Mouse (Mus musculus): Measurements from ENCODE around the gene Ppil3. TPM values are rescaled to one million over a fixed set of nuclear protein-coding genes. Genes with fewer than 3 reads are reported as not detected.
A peak's percentile ranks its signal among the peaks of the same experiment; 100 is the strongest.

The Ppil3 gene
- polyA plus RNA-seq, 1 experiment = 59.9 TPM

GRCm38 (mm10) chr1:58395341-58395740 lies 49.9 kb downstream of the Ppil3 start:
- Histone ChIP-seq H3K36me3 (ENCODE audit: control insufficient read depth, insufficient read depth, low read length, poor library complexity, severe bottlenecking) (peaks cover 57% of the 10 kb centered on the region), H3K9me3 (replicated peaks; ENCODE audit: control insufficient read depth, insufficient read depth, low read length, poor library complexity, severe bottlenecking) (no peaks in the 10 kb centered on the region), H3K9ac (ENCODE audit: low read depth, poor library complexity, severe bottlenecking) (no peak overlapping the region), H3K4me3 (ENCODE audit: low read depth, low read length) (no peak overlapping the region), H3K27me3 (ENCODE audit: control insufficient read depth, insufficient read depth, low read length, poor library complexity, severe bottlenecking) (no peaks in the 10 kb centered on the region), H3K4me1 (ENCODE audit: control insufficient read depth, insufficient read depth, low read length) (no peaks in the 10 kb centered on the region), H3K27ac (ENCODE audit: insufficient read depth, low read length) (no peak overlapping the region)
- TF ChIP-seq CTCF (IDR thresholded peaks at IDR 0.05; ENCODE audit: low read depth, low read length) = no peak
- TF ChIP-seq POLR2A (IDR thresholded peaks at IDR 0.05; ENCODE audit: insufficient read depth, low read length) = no peak
- no peak for TF ChIP-seq EP300 (IDR thresholded peaks at IDR 0.05; ENCODE audit: insufficient read depth, low read depth, low read length)

GRCm38 (mm10) chr1:58393284-58394195 lies 51.7 kb downstream of the Ppil3 start:
- Histone ChIP-seq H3K4me3 (ENCODE audit: low read depth, low read length) (peak overlapping the region; percentile 98), H3K9ac (ENCODE audit: low read depth, poor library complexity, severe bottlenecking) (peak overlapping the region; percentile 98), H3K27ac (ENCODE audit: insufficient read depth, low read length) (no peak overlapping the region), H3K36me3 (ENCODE audit: control insufficient read depth, insufficient read depth, low read length, poor library complexity, severe bottlenecking) (peaks cover 42% of the 10 kb centered on the region), H3K4me1 (ENCODE audit: control insufficient read depth, insufficient read depth, low read length) (no peaks in the 10 kb centered on the region), H3K9me3 (replicated peaks; ENCODE audit: control insufficient read depth, insufficient read depth, low read length, poor library complexity, severe bottlenecking) (no peaks in the 10 kb centered on the region), H3K27me3 (ENCODE audit: control insufficient read depth, insufficient read depth, low read length, poor library complexity, severe bottlenecking) (no peaks in the 10 kb centered on the region)
- no peak for TF ChIP-seq EP300 (IDR thresholded peaks at IDR 0.05; ENCODE audit: insufficient read depth, low read depth, low read length)
- no peak for TF ChIP-seq POLR2A (IDR thresholded peaks at IDR 0.05; ENCODE audit: insufficient read depth, low read length)

- TF ChIP-seq CTCF (IDR thresholded peaks at IDR 0.05; ENCODE audit: low read depth, low read length) (no peak), POLR2A (IDR thresholded peaks at IDR 0.05; ENCODE audit: insufficient read depth, low read length) (peak; percentile 83)
- no peaks in the 10 kb centered on the region for H3K9me3 ChIP-seq (replicated peaks; ENCODE audit: control insufficient read depth, insufficient read depth, low read length, poor library complexity, severe bottlenecking)
- no peaks in the 10 kb centered on the region for H3K27me3 ChIP-seq (ENCODE audit: control insufficient read depth, insufficient read depth, low read length, poor library complexity, severe bottlenecking)
- H3K4me1 ChIP-seq (ENCODE audit: control insufficient read depth, insufficient read depth, low read length) = no peaks in the 10 kb centered on the region
- peak within 1 kb of the TSS; percentile 98 for H3K9ac ChIP-seq (ENCODE audit: low read depth, poor library complexity, severe bottlenecking)
- H3K4me3 ChIP-seq (ENCODE audit: low read depth, low read length) = peak within 1 kb of the TSS; percentile 98
- H3K27ac ChIP-seq (ENCODE audit: insufficient read depth, low read length) = peak within 1 kb of the TSS; percentile 80
- peaks cover 34% of the 10 kb centered on the region for H3K36me3 ChIP-seq (ENCODE audit: control insufficient read depth, insufficient read depth, low read length, poor library complexity, severe bottlenecking)
Measured at GRCm38 (mm10) chr1:58392652-58393283, 52.5 kb downstream of the Ppil3 start, which contains the start of gene Bzw1. Bzw1 (plus strand) TSS chr1:58392898.

- Histone ChIP-seq H3K9me3 (replicated peaks; ENCODE audit: control insufficient read depth, insufficient read depth, low read length, poor library complexity, severe bottlenecking) (no peaks in the 10 kb centered on the region), H3K4me1 (ENCODE audit: control insufficient read depth, insufficient read depth, low read length) (no peaks in the 10 kb centered on the region), H3K27me3 (ENCODE audit: control insufficient read depth, insufficient read depth, low read length, poor library complexity, severe bottlenecking) (no peaks in the 10 kb centered on the region), H3K27ac (ENCODE audit: insufficient read depth, low read length) (peak overlapping the region; percentile 70; the same call in 1 of the 2 replicates), H3K9ac (ENCODE audit: low read depth, poor library complexity, severe bottlenecking) (peak overlapping the region; percentile 98), H3K36me3 (ENCODE audit: control insufficient read depth, insufficient read depth, low read length, poor library complexity, severe bottlenecking) (peaks cover 29% of the 10 kb centered on the region), H3K4me3 (ENCODE audit: low read depth, low read length) (peak overlapping the region; percentile 98)
- no peak for TF ChIP-seq EP300 (IDR thresholded peaks at IDR 0.05; ENCODE audit: insufficient read depth, low read depth, low read length)
- no peak for TF ChIP-seq CTCF (IDR thresholded peaks at IDR 0.05; ENCODE audit: low read depth, low read length)
- TF ChIP-seq POLR2A (IDR thresholded peaks at IDR 0.05; ENCODE audit: insufficient read depth, low read length) = no peak
Measured at GRCm38 (mm10) chr1:58392268-58392651, 53.0 kb downstream of the Ppil3 start.

GRCm38 (mm10) chr1:58391421-58392267 lies 53.6 kb downstream of the Ppil3 start:
- no peak for TF ChIP-seq EP300 (IDR thresholded peaks at IDR 0.05; ENCODE audit: insufficient read depth, low read depth, low read length)
- TF ChIP-seq CTCF (IDR thresholded peaks at IDR 0.05; ENCODE audit: low read depth, low read length) = no peak
- TF ChIP-seq POLR2A (IDR thresholded peaks at IDR 0.05; ENCODE audit: insufficient read depth, low read length) = no peak
- Histone ChIP-seq H3K4me1 (ENCODE audit: control insufficient read depth, insufficient read depth, low read length) (no peaks in the 10 kb centered on the region), H3K9me3 (replicated peaks; ENCODE audit: control insufficient read depth, insufficient read depth, low read length, poor library complexity, severe bottlenecking) (no peaks in the 10 kb centered on the region), H3K27me3 (ENCODE audit: control insufficient read depth, insufficient read depth, low read length, poor library complexity, severe bottlenecking) (no peaks in the 10 kb centered on the region), H3K4me3 (ENCODE audit: low read depth, low read length) (peak overlapping the region; percentile 98), H3K9ac (ENCODE audit: low read depth, poor library complexity, severe bottlenecking) (peak overlapping the region; percentile 98), H3K27ac (ENCODE audit: insufficient read depth, low read length) (peak overlapping the region; percentile 70; the same call in 1 of the 2 replicates), H3K36me3 (ENCODE audit: control insufficient read depth, insufficient read depth, low read length, poor library complexity, severe bottlenecking) (peaks cover 23% of the 10 kb centered on the region)

Measured in ES-Bruce4 (cell line).